Mouse (Mus musculus) MEL (cell line): ENCODE data around the gene Pde7b.

Experiments used
- CTCF ChIP-seq, 3 experiments: IDR thresholded peaks in 2 of 3; conservative IDR thresholded peaks in 1 of 3; 2 replicates each; pipeline ENCODE4 v1.5.1; 2011 to 2012; ENCODE audit warnings: low read length in 3 of 3, low read depth in 2 of 3, mild to moderate bottlenecking in 2 of 3, improper control_type of control experiment in 1 of 3, inconsistent platforms in 1 of 3, mixed read lengths in 1 of 3, moderate library complexity in 1 of 3; ENCODE audit not compliant: control insufficient read depth in 1 of 3, insufficient read depth in 1 of 3, poor library complexity in 1 of 3, severe bottlenecking in 1 of 3
- EP300 ChIP-seq, 2 experiments: IDR thresholded peaks; 2 replicates each; pipeline ENCODE4 v1.6.1; 2011; ENCODE audit warnings: improper control_type of control experiment in 2 of 2, low read length in 2 of 2, low read depth in 1 of 2, mild to moderate bottlenecking in 1 of 2
- ETS1 ChIP-seq: IDR thresholded peaks from 2 replicates; pipeline ENCODE4 v1.6.1; 2012; ENCODE audit warnings: low read depth, mild to moderate bottlenecking, inconsistent platforms, low read length, improper control_type of control experiment, moderate library complexity
- GATA1 ChIP-seq: IDR thresholded peaks from 2 replicates; pipeline ENCODE4 v1.6.1; 2011; ENCODE audit warnings: low read depth, low read length, improper control_type of control experiment
- JUND ChIP-seq: IDR thresholded peaks from 2 replicates; pipeline ENCODE4 v1.6.1; 2011; ENCODE audit warnings: low read depth, mild to moderate bottlenecking, improper control_type of control experiment, low read length
- KAT2A ChIP-seq: conservative IDR thresholded peaks from 2 replicates; pipeline ENCODE4 v1.6.1; 2012; ENCODE audit warnings: low read depth, low read length, improper control_type of control experiment, inconsistent platforms
- NELFE ChIP-seq: IDR thresholded peaks from 2 replicates; pipeline ENCODE4 v1.6.1; 2011; ENCODE audit warnings: low read depth, low read length, improper control_type of control experiment
- POLR2A ChIP-seq, 2 experiments: IDR thresholded peaks; 2 replicates each; pipeline ENCODE4 v1.6.1; 2011 to 2012; ENCODE audit warnings: low read length in 2 of 2, mild to moderate bottlenecking in 2 of 2, control low read depth in 1 of 2, improper control_type of control experiment in 1 of 2, low read depth in 1 of 2, moderate library complexity in 1 of 2; ENCODE audit not compliant: control insufficient read depth in 1 of 2, insufficient read depth in 1 of 2, poor library complexity in 1 of 2
- RCOR1 ChIP-seq: IDR thresholded peaks from 2 replicates; pipeline ENCODE4 v1.6.1; 2012; ENCODE audit warnings: low read depth, mild to moderate bottlenecking, inconsistent platforms, low read length, improper control_type of control experiment
- TAL1 ChIP-seq: IDR thresholded peaks from 2 replicates; pipeline ENCODE4 v1.6.1; 2012; ENCODE audit warnings: mild to moderate bottlenecking, inconsistent platforms, low read length, moderate library complexity, mixed read lengths
- TBP ChIP-seq: IDR thresholded peaks from 2 replicates; pipeline ENCODE4 v1.8.0; 2011; ENCODE audit warnings: low read depth, low read length, improper control_type of control experiment
- ZC3H11A ChIP-seq: IDR thresholded peaks from 2 replicates; pipeline ENCODE4 v1.6.1; 2012; ENCODE audit warnings: low read depth, mild to moderate bottlenecking, inconsistent platforms, low read length, improper control_type of control experiment
- ZNF384 ChIP-seq: IDR thresholded peaks from 2 replicates; pipeline ENCODE4 v1.6.1; 2012; ENCODE audit warnings: low read depth, mild to moderate bottlenecking, inconsistent platforms, low read length, improper control_type of control experiment

DNA sequence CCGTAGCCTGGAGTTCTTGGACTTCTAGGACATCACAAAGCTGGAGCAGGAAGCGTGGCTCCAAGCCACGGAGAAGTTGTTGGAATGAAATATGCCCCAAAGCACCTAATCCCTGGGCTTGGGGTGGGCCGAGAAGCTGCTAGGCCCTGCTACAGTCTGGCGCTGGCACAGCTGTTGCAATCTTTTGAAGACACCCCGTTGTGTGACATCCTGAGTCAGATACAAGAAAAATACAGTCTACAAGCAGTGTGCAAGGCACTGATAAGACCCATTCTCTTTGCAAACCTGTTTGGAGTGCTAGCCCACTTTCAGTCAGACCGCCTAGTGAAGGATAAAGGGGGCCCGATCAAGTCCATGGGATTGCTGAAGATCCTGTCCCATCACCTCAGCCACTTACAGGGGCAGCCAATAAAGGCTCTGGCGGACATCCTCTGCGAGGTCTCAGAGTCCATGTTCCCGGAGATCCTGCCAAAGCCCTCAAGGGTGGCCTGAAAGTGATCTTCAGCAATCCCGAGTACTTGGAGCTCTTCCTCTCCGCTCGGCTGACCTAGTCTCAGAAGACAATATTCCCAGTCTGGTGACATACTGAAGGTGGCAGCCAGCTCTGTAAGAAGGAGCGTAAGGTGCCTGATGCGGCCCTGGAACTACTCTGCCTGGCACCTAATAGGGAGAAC, 99.0 kb downstream of the Pde7b start:
- TF ChIP-seq GATA1 (no peak), NELFE (no peak), POLR2A (IDR thresholded peaks at IDR 0.05; ENCODE audit: control insufficient read depth in 1 of 2, insufficient read depth in 1 of 2, low read depth in 1 of 2, low read length in 2 of 2, poor library complexity in 1 of 2) (no peak), TBP (no peak), TAL1 (no peak), RCOR1 (no peak), ETS1 (no peak), CTCF (IDR thresholded peaks at IDR 0.05 in 2 of 3, conservative IDR thresholded peaks at IDR 0.05 in 1 of 3; ENCODE audit: control insufficient read depth in 1 of 3, insufficient read depth in 1 of 3, low read depth in 2 of 3, low read length in 3 of 3, poor library complexity in 1 of 3, severe bottlenecking in 1 of 3) (no peak), KAT2A (no peak), EP300 (IDR thresholded peaks at IDR 0.05; ENCODE audit: low read depth in 1 of 2, low read length in 2 of 2) (no peak), JUND (no peak), ZNF384 (no peak), ZC3H11A (no peak)
